9 mouse cellular contexts compared by ENCODE assay signal in the genomic region with DNA sequence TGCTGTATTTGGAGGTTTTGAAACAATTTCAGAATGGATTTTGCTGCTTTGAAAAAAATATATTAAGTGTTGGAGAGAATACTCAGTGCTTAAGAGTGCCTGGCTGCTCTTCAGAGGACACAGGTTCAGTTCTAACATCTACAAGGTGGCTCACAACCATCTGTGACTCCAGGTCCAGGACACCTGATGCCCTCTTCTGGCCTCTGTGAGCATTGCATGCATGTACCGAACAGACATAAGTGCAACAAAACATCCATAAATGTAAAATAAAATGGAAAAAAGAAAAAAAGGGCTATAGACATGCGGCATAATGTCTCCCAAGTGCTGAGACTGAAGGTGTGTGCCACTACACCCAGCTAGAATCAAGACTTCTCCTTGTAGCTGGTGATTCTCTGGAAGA. TPM values are rescaled to one million over a fixed set of nuclear protein-coding genes. Genes with fewer than 3 reads are reported as not detected.
DNase-seq lines count a peak whose midpoint lies in the region; ATAC-seq and TF ChIP-seq lines count a peak whose summit lies in the region.
"Had no signal": no experiment of that assay in that cellular context is flagged by ENCODE, and none has a peak within 500 bp of the region (broad histone marks: within the 10 kb centered on the region; RNA-seq: fewer than 3 reads in every experiment).

No protein-coding gene starts in this region.

- H3K4me1 ChIP-seq in hindbrain, embryonic 11.5 days (replicated peaks; ENCODE audit: control insufficient read depth, insufficient read depth, low read length): no peaks in the 10 kb centered on the region
- peaks cover 4% of the 10 kb centered on the region for H3K4me1 ChIP-seq in hindbrain, embryonic 12.5 days
- H3K4me1 ChIP-seq in midbrain, postnatal 0 days (ENCODE audit: insufficient read depth, low read length): no peaks in the 10 kb centered on the region

- 49% methylated on average over 2 of the region's 2 CpGs for WGBS in hindbrain, embryonic 11.5 days
- 28% methylated on average over 2 of the region's 2 CpGs for WGBS in hindbrain, embryonic 12.5 days
- WGBS in midbrain, postnatal 0 days: 36% methylated on average over 2 of the region's 2 CpGs

- no peak overlapping the region for H3K4me3 ChIP-seq in hindbrain, embryonic 11.5 days (ENCODE audit: low read depth, low read length)
- no peak overlapping the region for H3K4me3 ChIP-seq in hindbrain, embryonic 12.5 days
- no peak overlapping the region for H3K4me3 ChIP-seq in midbrain, postnatal 0 days (ENCODE audit: low read depth, low read length)
- H3K4me3 ChIP-seq: embryonic facial prominence, embryonic 13.5 days had no signal

- H3K4me2 ChIP-seq in hindbrain, embryonic 11.5 days (replicated peaks; ENCODE audit: low read depth, low read length): no peak overlapping the region
- H3K4me2 ChIP-seq in hindbrain, embryonic 12.5 days (replicated peaks): no peak overlapping the region
- no peak overlapping the region for H3K4me2 ChIP-seq in midbrain, postnatal 0 days (ENCODE audit: low read depth, low read length, poor library complexity, severe bottlenecking)
- H3K4me2 ChIP-seq: embryonic facial prominence, embryonic 13.5 days had no signal

- H3K27me3 ChIP-seq in hindbrain, embryonic 11.5 days (ENCODE audit: control insufficient read depth, insufficient read depth, low read length): no peaks in the 10 kb centered on the region
- H3K27me3 ChIP-seq in hindbrain, embryonic 12.5 days: no peaks in the 10 kb centered on the region
- no peaks in the 10 kb centered on the region for H3K27me3 ChIP-seq in midbrain, postnatal 0 days (ENCODE audit: insufficient read depth, low read length)
- H3K27me3 ChIP-seq: embryonic facial prominence, embryonic 13.5 days had no signal

- no peak overlapping the region for H3K9ac ChIP-seq in hindbrain, embryonic 11.5 days (ENCODE audit: low read depth, low read length)
- H3K9ac ChIP-seq in hindbrain, embryonic 12.5 days: no peak overlapping the region
- H3K9ac ChIP-seq in midbrain, postnatal 0 days (replicated peaks; ENCODE audit: low read length, poor library complexity, severe bottlenecking): no peak overlapping the region
- H3K9ac ChIP-seq: embryonic facial prominence, embryonic 13.5 days had no signal

- no peaks in the 10 kb centered on the region for H3K9me3 ChIP-seq in hindbrain, embryonic 11.5 days (ENCODE audit: control insufficient read depth, low read length)
- no peaks in the 10 kb centered on the region for H3K9me3 ChIP-seq in hindbrain, embryonic 12.5 days (replicated peaks)
- H3K9me3 ChIP-seq in midbrain, postnatal 0 days (ENCODE audit: low read length): no peaks in the 10 kb centered on the region
- H3K9me3 ChIP-seq: embryonic facial prominence, embryonic 13.5 days had no signal

- no peaks in the 10 kb centered on the region for H3K36me3 ChIP-seq in hindbrain, embryonic 11.5 days (ENCODE audit: control insufficient read depth, insufficient read depth, low read length)
- peaks cover 23% of the 10 kb centered on the region for H3K36me3 ChIP-seq in hindbrain, embryonic 12.5 days
- H3K36me3 ChIP-seq in midbrain, postnatal 0 days (ENCODE audit: insufficient read depth, low read length): peaks cover 17% of the 10 kb centered on the region; the same call in 1 of the 2 replicates

- TF ChIP-seq CTCF in midbrain, postnatal 0 days (IDR thresholded peaks at IDR 0.05): peak; percentile 84

- no peak for ATAC-seq in hindbrain, embryonic 11.5 days (ENCODE audit: low FRiP score)
- ATAC-seq in hindbrain, embryonic 12.5 days (ENCODE audit: low FRiP score): no peak
- ATAC-seq in midbrain, postnatal 0 days (ENCODE audit: low FRiP score): no peak

- no peak overlapping the region for H3K27ac ChIP-seq in hindbrain, embryonic 11.5 days (ENCODE audit: low read depth, low read length)
- no peak overlapping the region for H3K27ac ChIP-seq in hindbrain, embryonic 12.5 days
- no peak overlapping the region for H3K27ac ChIP-seq in midbrain, postnatal 0 days (ENCODE audit: low read depth, low read length)
- H3K27ac ChIP-seq: embryonic facial prominence, embryonic 13.5 days had no signal

- DNase-seq in hindbrain, embryonic 11.5 days (ENCODE audit: low spot score): peak; percentile 67
- DNase-seq in A20 (ENCODE audit: low read depth, low spot score) (peak; percentile 65), NIH3T3 (ENCODE audit: low read depth) (peak; percentile 77)
- DNase-seq in embryo, embryonic 10 days (ENCODE audit: low spot score): peak; percentile 74
- peak; percentile 65 to 86 for DNase-seq in kidney, postnatal 25 days
- peak; percentile 49 for DNase-seq in midbrain, postnatal 0 days (ENCODE audit: low spot score)
- DNase-seq in yolk sac, embryonic 10.5 days (ENCODE audit: low spot score): no peak

RNA-seq across cellular contexts. Expression of gene Homez, which starts 10.2 kb away (rescaled TPM):
- polyA plus RNA-seq in hindbrain, embryonic 11.5 days (2014; fragmentation: Nextera tagmentation; extraction: Ambion mirVana): 11.0 and 14.2 TPM in 2 replicates
- 11.0 and 14.0 TPM in 2 replicates for polyA plus RNA-seq in hindbrain, embryonic 12.5 days (2016; fragmentation: Nextera tagmentation; extraction: Ambion mirVana)
- 6.9 and 9.4 TPM in 2 replicates for total RNA-seq in midbrain, postnatal 0 days (2014; rRNA removed)
- polyA plus RNA-seq in midbrain, postnatal 0 days (2015; fragmentation: Nextera tagmentation; extraction: Ambion mirVana): 8.0 and 9.6 TPM in 2 replicates

RNA-seq across cellular contexts. Expression of gene Ppp1r3e, which starts 16.8 kb away (rescaled TPM):
- polyA plus RNA-seq in hindbrain, embryonic 11.5 days (2014; fragmentation: Nextera tagmentation; extraction: Ambion mirVana): 1.0 and 1.3 TPM in 2 replicates
- 0.48 and 1.5 TPM in 2 replicates for polyA plus RNA-seq in hindbrain, embryonic 12.5 days (2016; fragmentation: Nextera tagmentation; extraction: Ambion mirVana)
- 27.1 and 37.2 TPM in 2 replicates for total RNA-seq in midbrain, postnatal 0 days (2014; rRNA removed)
- 2.8 and 4.1 TPM in 2 replicates for polyA plus RNA-seq in midbrain, postnatal 0 days (2015; fragmentation: Nextera tagmentation; extraction: Ambion mirVana)

RNA-seq across cellular contexts. Expression of gene Bcl2l2, which starts 22.7 kb away (rescaled TPM):
- polyA plus RNA-seq in hindbrain, embryonic 11.5 days (2014; fragmentation: Nextera tagmentation; extraction: Ambion mirVana): 3.2 and 4.3 TPM in 2 replicates
- polyA plus RNA-seq in hindbrain, embryonic 12.5 days (2016; fragmentation: Nextera tagmentation; extraction: Ambion mirVana): 3.6 and 3.7 TPM in 2 replicates
- total RNA-seq in midbrain, postnatal 0 days (2014; rRNA removed): 23.1 and 31.2 TPM in 2 replicates
- 2.9 and 3.7 TPM in 2 replicates for polyA plus RNA-seq in midbrain, postnatal 0 days (2015; fragmentation: Nextera tagmentation; extraction: Ambion mirVana)

RNA-seq across cellular contexts. Expression of gene Gm20521, which starts 22.7 kb away (rescaled TPM):
- not detected in 2 replicates for polyA plus RNA-seq in hindbrain, embryonic 11.5 days (2014; fragmentation: Nextera tagmentation; extraction: Ambion mirVana)
- 0.32 TPM in 1 of 2 replicates, not detected in the other for polyA plus RNA-seq in hindbrain, embryonic 12.5 days (2016; fragmentation: Nextera tagmentation; extraction: Ambion mirVana)
- 0.82 TPM in 1 of 2 replicates, not detected in the other for total RNA-seq in midbrain, postnatal 0 days (2014; rRNA removed)
- 1.4 and 1.6 TPM in 2 replicates for polyA plus RNA-seq in midbrain, postnatal 0 days (2015; fragmentation: Nextera tagmentation; extraction: Ambion mirVana)

RNA-seq across cellular contexts. Expression of gene Pabpn1, which starts 31.8 kb away (rescaled TPM):
- 168 and 173 TPM in 2 replicates for polyA plus RNA-seq in hindbrain, embryonic 11.5 days (2014; fragmentation: Nextera tagmentation; extraction: Ambion mirVana)
- 200 and 201 TPM in 2 replicates for polyA plus RNA-seq in hindbrain, embryonic 12.5 days (2016; fragmentation: Nextera tagmentation; extraction: Ambion mirVana)
- 95.1 and 115 TPM in 2 replicates for total RNA-seq in midbrain, postnatal 0 days (2014; rRNA removed)
- 139 and 162 TPM in 2 replicates for polyA plus RNA-seq in midbrain, postnatal 0 days (2015; fragmentation: Nextera tagmentation; extraction: Ambion mirVana)
